Mouse (Mus musculus): ENCODE measurements around the gene Tcte1.

DNA sequence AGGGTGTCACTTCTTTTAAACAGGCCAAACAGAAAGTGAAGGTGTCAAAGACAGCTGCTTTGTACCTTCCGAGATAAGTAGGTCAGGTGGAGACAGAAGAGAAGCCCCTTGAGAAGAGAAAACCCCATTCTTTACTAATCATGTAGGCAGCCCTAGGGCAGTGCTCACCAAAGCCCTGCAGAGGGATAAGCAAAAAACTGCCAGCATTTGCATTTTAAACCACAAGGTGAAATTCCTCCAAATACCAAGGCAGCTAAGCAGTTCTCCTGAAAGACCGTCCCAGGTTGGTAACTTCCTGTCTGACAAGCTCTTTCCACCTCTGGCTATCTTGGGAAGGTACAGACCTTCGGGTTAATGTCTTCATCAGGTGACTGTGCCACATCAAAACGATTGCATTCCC is 20.9 kb upstream of the Tcte1 start:
- TF ChIP-seq CTCF (IDR thresholded peaks at IDR 0.05; ENCODE audit: control insufficient read depth, insufficient read depth, low read length) = no peak
- no peak for TF ChIP-seq POLR2A (IDR thresholded peaks at IDR 0.05; ENCODE audit: borderline replicate concordance, control insufficient read depth, low read depth, low read length)

Measured in bone marrow, adult 2 months (tissue).